Mouse (Mus musculus) limb, embryonic 13.5 days (tissue): ENCODE data around the gene Eri3. TPM values are rescaled to one million over a fixed set of nuclear protein-coding genes. Genes with fewer than 3 reads are reported as not detected.

Experiments used
- ATAC-seq: fragments of 200-750 bp; cut with Nextera tagmentation; 2 replicates; pipeline ENCODE4 v1.8.0; 2017; ENCODE audit warnings: low read depth, moderate number of reproducible peaks, moderate TSS enrichment; ENCODE audit not compliant: low FRiP score
- H3K27ac ChIP-seq: fragments of 300-500 bp; sonication (generic); 2 replicates; pipeline ENCODE4 v1.5.1; 2015; ENCODE audit warnings: inconsistent platforms, mild to moderate bottlenecking, moderate library complexity
- H3K27me3 ChIP-seq: fragments of 300-500 bp; sonication (generic); 2 replicates; pipeline ENCODE4 v1.6.1; 2015; ENCODE audit warnings: mild to moderate bottlenecking, inconsistent platforms
- H3K36me3 ChIP-seq: fragments of 300-500 bp; sonication (generic); 2 replicates; pipeline ENCODE4 v1.6.1; 2015; ENCODE audit warnings: inconsistent platforms, mild to moderate bottlenecking, moderate library complexity
- H3K4me1 ChIP-seq: fragments of 300-500 bp; sonication (generic); 2 replicates; pipeline ENCODE4 v1.6.1; 2015; ENCODE audit warnings: inconsistent platforms
- H3K4me2 ChIP-seq: fragments of 300-500 bp; sonication (generic); replicated peaks from 2 replicates; pipeline ENCODE4 v1.6.1; 2015; ENCODE audit warnings: inconsistent platforms, mild to moderate bottlenecking, moderate library complexity
- H3K4me3 ChIP-seq: fragments of 300-500 bp; sonication (generic); 2 replicates; pipeline ENCODE4 v1.5.1; 2015; ENCODE audit warnings: moderate library complexity, mild to moderate bottlenecking, inconsistent platforms
- H3K9ac ChIP-seq: fragments of 300-500 bp; sonication (generic); 2 replicates; pipeline ENCODE4 v1.6.1; 2015; ENCODE audit warnings: mild to moderate bottlenecking, inconsistent platforms
- H3K9me3 ChIP-seq: fragments of 300-500 bp; sonication (generic); 2 replicates; pipeline ENCODE4 v1.6.1; 2016; ENCODE audit warnings: inconsistent platforms
- WGBS: fragments of 180-500 bp; shearing (Covaris S2); methylation state at CpG from one replicate; pipeline ENCODE4 v1.1.7; 2015; 5-methylcytosine and 5-hydroxymethylcytosine counted together
- polyA plus RNA-seq: library from polyadenylated mRNA; unstranded; fragments of >200 nt; fragmentation: Nextera tagmentation; extraction: Ambion mirVana; gene quantifications from 2 replicates; pipeline ENCODE4 v1.2.1, GENCODE M21; 2015

The Eri3 gene
- polyA plus RNA-seq, 1 experiment from 2014 or later, result 178 TPM

GRCm38 (mm10) chr4:117545448-117545847, 4.7 kb upstream of the Eri3 start:
- no peak for ATAC-seq
- Histone ChIP-seq H3K4me2 (no peak overlapping the region), H3K4me3 (no peak overlapping the region), H3K9ac (no peak overlapping the region), H3K27ac (no peak overlapping the region), H3K4me1 (no peaks in the 10 kb centered on the region), H3K9me3 (no peaks in the 10 kb centered on the region), H3K36me3 (no peaks in the 10 kb centered on the region), H3K27me3 (no peaks in the 10 kb centered on the region)
- 92% methylated on average over 3 of the region's 3 CpGs for WGBS

GRCm38 (mm10) chr4:117546616-117547015, 3.5 kb upstream of the Eri3 start:
- H3K9me3 ChIP-seq, result no peaks in the 10 kb centered on the region
- no peaks in the 10 kb centered on the region for H3K27me3 ChIP-seq
- no peak for ATAC-seq
- WGBS, result 87% methylated on average over 6 of the region's 6 CpGs
- no peak overlapping the region for H3K4me3 ChIP-seq
- no peak overlapping the region for H3K4me2 ChIP-seq
- H3K36me3 ChIP-seq, result no peaks in the 10 kb centered on the region
- H3K9ac ChIP-seq, result no peak overlapping the region
- peaks cover 7% of the 10 kb centered on the region for H3K4me1 ChIP-seq
- no peak overlapping the region for H3K27ac ChIP-seq

GRCm38 (mm10) chr4:117549576-117549975, 589 bp upstream of the Eri3 start:
- H3K27ac ChIP-seq, result peak overlapping the region; percentile 22; the same call in 1 of the 2 replicates
- WGBS, result 39% methylated on average over 6 of the region's 6 CpGs
- no peak for ATAC-seq

GRCm38 (mm10) chr4:117551144-117552000, 1.2 kb downstream of the Eri3 start:
- ATAC-seq, result no peak
- H3K9ac ChIP-seq, result peak overlapping the region; percentile 85

More at GRCm38 (mm10) chr4:117549576-117549975, 589 bp upstream of the Eri3 start:
- Histone ChIP-seq H3K9ac (peak overlapping the region; percentile 4; the same call in 1 of the 2 replicates), H3K27me3 (no peaks in the 10 kb centered on the region), H3K4me2 (peak overlapping the region; percentile 51), H3K36me3 (peaks cover 13% of the 10 kb centered on the region), H3K4me3 (peak overlapping the region; percentile 91), H3K9me3 (no peaks in the 10 kb centered on the region), H3K4me1 (peaks cover 23% of the 10 kb centered on the region)

GRCm38 (mm10) chr4:117555495-117555894, 5.3 kb downstream of the Eri3 start:
- Histone ChIP-seq H3K4me3 (no peak overlapping the region), H3K27ac (no peak overlapping the region), H3K27me3 (no peaks in the 10 kb centered on the region), H3K9me3 (no peaks in the 10 kb centered on the region), H3K36me3 (peaks cover 27% of the 10 kb centered on the region), H3K9ac (no peak overlapping the region), H3K4me1 (peaks cover 50% of the 10 kb centered on the region), H3K4me2 (no peak overlapping the region)
- WGBS, result 63% methylated on average over 2 of the region's 2 CpGs
- no peak for ATAC-seq

More at GRCm38 (mm10) chr4:117551144-117552000, 1.2 kb downstream of the Eri3 start:
- WGBS, result 47% methylated on average over 8 of the region's 8 CpGs
- Histone ChIP-seq H3K27ac (peak overlapping the region; percentile 87), H3K9me3 (no peaks in the 10 kb centered on the region), H3K4me2 (peak overlapping the region; percentile 71), H3K36me3 (peaks cover 13% of the 10 kb centered on the region), H3K27me3 (no peaks in the 10 kb centered on the region), H3K4me1 (peaks cover 32% of the 10 kb centered on the region), H3K4me3 (peak overlapping the region; percentile 91)

GRCm38 (mm10) chr4:117556372-117556771, 6.2 kb downstream of the Eri3 start:
- ATAC-seq, result no peak
- peaks cover 28% of the 10 kb centered on the region for H3K36me3 ChIP-seq
- H3K27ac ChIP-seq, result no peak overlapping the region
- H3K4me1 ChIP-seq, result peaks cover 45% of the 10 kb centered on the region
- WGBS, result 9% methylated on average over 5 of the region's 5 CpGs
- no peak overlapping the region for H3K4me2 ChIP-seq
- H3K27me3 ChIP-seq, result no peaks in the 10 kb centered on the region
- H3K9me3 ChIP-seq, result no peaks in the 10 kb centered on the region
- H3K9ac ChIP-seq, result no peak overlapping the region
- no peak overlapping the region for H3K4me3 ChIP-seq

- no peaks in the 10 kb centered on the region for H3K27me3 ChIP-seq
- H3K27ac ChIP-seq, result peak overlapping the region; percentile 39; the same call in 1 of the 2 replicates
- no peak for ATAC-seq
- H3K4me2 ChIP-seq, result no peak overlapping the region
- peaks cover 37% of the 10 kb centered on the region for H3K4me1 ChIP-seq
- H3K9me3 ChIP-seq, result no peaks in the 10 kb centered on the region
- no peak overlapping the region for H3K9ac ChIP-seq
- H3K36me3 ChIP-seq, result peaks cover 34% of the 10 kb centered on the region
- 59% methylated on average over 5 of the region's 5 CpGs for WGBS
- no peak overlapping the region for H3K4me3 ChIP-seq
Observed at GRCm38 (mm10) chr4:117557068-117557645, 7.0 kb downstream of the Eri3 start.

- Histone ChIP-seq H3K36me3 (peaks cover 52% of the 10 kb centered on the region), H3K4me1 (peaks cover 17% of the 10 kb centered on the region), H3K27me3 (no peaks in the 10 kb centered on the region), H3K4me3 (no peak overlapping the region), H3K27ac (no peak overlapping the region), H3K9ac (no peak overlapping the region), H3K4me2 (no peak overlapping the region), H3K9me3 (no peaks in the 10 kb centered on the region)
- 77% methylated on average over 9 of the region's 9 CpGs for WGBS
- no peak for ATAC-seq
Observed at GRCm38 (mm10) chr4:117563967-117564366, 13.8 kb downstream of the Eri3 start.

- Histone ChIP-seq H3K9ac (no peak overlapping the region), H3K27ac (no peak overlapping the region), H3K36me3 (peaks cover 52% of the 10 kb centered on the region), H3K4me2 (no peak overlapping the region), H3K4me1 (0 out of 2 replicates have a peak, but pooled peaks cover 8% of the 10 kb centered on the region), H3K27me3 (no peaks in the 10 kb centered on the region), H3K9me3 (no peaks in the 10 kb centered on the region), H3K4me3 (no peak overlapping the region)
- no peak for ATAC-seq
- 64% methylated on average over 2 of the region's 2 CpGs for WGBS
Observed at GRCm38 (mm10) chr4:117568846-117569245, 18.7 kb downstream of the Eri3 start.

- WGBS, result 80% methylated on average over 5 of the region's 5 CpGs
Observed at GRCm38 (mm10) chr4:117570964-117571363, 20.8 kb downstream of the Eri3 start.

GRCm38 (mm10) chr4:117577579-117577978, 27.4 kb downstream of the Eri3 start:
- H3K4me2 ChIP-seq, result no peak overlapping the region
- whole genome bisulfite sequencing, result 78% methylated on average over 1 of the region's 1 CpGs
- H3K9me3 ChIP-seq, result no peaks in the 10 kb centered on the region
- H3K4me3 ChIP-seq, result no peak overlapping the region
- peaks cover 36% of the 10 kb centered on the region for H3K36me3 ChIP-seq
- no peak overlapping the region for H3K27ac ChIP-seq
- no peak for ATAC-seq
- H3K9ac ChIP-seq, result no peak overlapping the region
- peaks cover 45% of the 10 kb centered on the region for H3K4me1 ChIP-seq
- no peaks in the 10 kb centered on the region for H3K27me3 ChIP-seq

More at GRCm38 (mm10) chr4:117570964-117571363, 20.8 kb downstream of the Eri3 start:
- Histone ChIP-seq H3K4me1 (peaks cover 23% of the 10 kb centered on the region), H3K4me2 (no peak overlapping the region), H3K27ac (no peak overlapping the region), H3K4me3 (no peak overlapping the region), H3K9me3 (no peaks in the 10 kb centered on the region), H3K27me3 (no peaks in the 10 kb centered on the region), H3K36me3 (peaks cover 44% of the 10 kb centered on the region), H3K9ac (no peak overlapping the region)
- ATAC-seq, result no peak

- ATAC-seq, result no peak
- H3K27me3 ChIP-seq, result no peaks in the 10 kb centered on the region
- H3K9me3 ChIP-seq, result no peaks in the 10 kb centered on the region
- H3K27ac ChIP-seq, result no peak overlapping the region
- H3K9ac ChIP-seq, result no peak overlapping the region
- H3K4me3 ChIP-seq, result no peak overlapping the region
- H3K4me1 ChIP-seq, result peaks cover 24% of the 10 kb centered on the region
- WGBS, result 73% methylated on average over 9 of the region's 9 CpGs
- peaks cover 62% of the 10 kb centered on the region for H3K36me3 ChIP-seq
- H3K4me2 ChIP-seq, result no peak overlapping the region
Observed at GRCm38 (mm10) chr4:117581626-117582025, 31.5 kb downstream of the Eri3 start.
